Mouse (Mus musculus): ENCODE data around the gene Rhob. TPM values are rescaled to one million over a fixed set of nuclear protein-coding genes. Genes with fewer than 3 reads are reported as not detected.
"Not testable (repeated sequence)": the region's sequence is repeated elsewhere in the genome, so short reads cannot be mapped to it uniquely, and the experiment has no call there.

The Rhob gene
- polyA plus RNA-seq, 1 experiment from 2014 or later: 7.5 TPM

DNA sequence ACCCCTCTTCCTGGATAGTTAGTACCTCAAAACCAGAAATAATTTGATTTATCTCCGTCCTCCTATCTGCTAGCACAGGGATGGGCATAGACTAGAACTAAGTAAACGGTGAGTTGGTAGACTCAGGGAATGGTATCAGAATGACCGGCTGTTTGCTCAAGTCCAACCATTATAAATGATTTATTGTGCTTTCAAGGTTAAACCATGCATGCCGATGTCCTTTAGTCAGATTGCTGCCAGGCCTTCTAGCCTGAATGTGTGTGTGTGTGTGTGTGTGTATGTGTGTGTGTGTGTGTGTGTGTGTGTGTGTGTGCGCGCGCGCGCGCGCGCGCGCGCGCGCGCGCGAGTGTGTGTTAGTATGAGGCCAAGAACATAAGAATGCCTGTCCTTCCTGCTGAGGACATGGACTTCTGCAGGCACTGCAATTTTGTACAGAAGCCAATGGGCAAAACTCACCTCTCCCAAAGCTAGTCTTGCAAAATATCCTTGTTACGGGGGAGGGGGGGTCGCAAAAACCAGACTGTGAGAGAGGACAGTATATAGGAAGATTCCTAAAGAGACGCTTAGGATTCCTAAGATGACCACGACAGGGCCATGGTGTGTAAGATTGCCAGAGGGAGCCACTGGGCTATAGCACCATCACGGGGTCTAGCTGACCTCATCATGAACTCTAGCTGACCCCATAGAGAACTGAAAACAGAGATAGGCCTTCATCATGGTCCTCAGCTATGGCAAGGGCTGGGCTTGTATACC lies 29.9 kb downstream of the Rhob start:
- no peak overlapping the region for H3K9ac ChIP-seq
- no peaks in the 10 kb centered on the region for H3K9me3 ChIP-seq (replicated peaks)
- WGBS (ENCODE audit: insufficient replicate concordance): 86% methylated on average over 24 of the region's 25 CpGs
- H3K4me3 ChIP-seq (replicated peaks): no peak overlapping the region
- no peaks in the 10 kb centered on the region for H3K27me3 ChIP-seq
- no peaks in the 10 kb centered on the region for H3K4me1 ChIP-seq (replicated peaks)
- H3K36me3 ChIP-seq (replicated peaks): no peaks in the 10 kb centered on the region
- ATAC-seq (ENCODE audit: insufficient read depth): no peak
- no peak overlapping the region for H3K27ac ChIP-seq (replicated peaks)
- H3K4me2 ChIP-seq: no peak overlapping the region

DNA sequence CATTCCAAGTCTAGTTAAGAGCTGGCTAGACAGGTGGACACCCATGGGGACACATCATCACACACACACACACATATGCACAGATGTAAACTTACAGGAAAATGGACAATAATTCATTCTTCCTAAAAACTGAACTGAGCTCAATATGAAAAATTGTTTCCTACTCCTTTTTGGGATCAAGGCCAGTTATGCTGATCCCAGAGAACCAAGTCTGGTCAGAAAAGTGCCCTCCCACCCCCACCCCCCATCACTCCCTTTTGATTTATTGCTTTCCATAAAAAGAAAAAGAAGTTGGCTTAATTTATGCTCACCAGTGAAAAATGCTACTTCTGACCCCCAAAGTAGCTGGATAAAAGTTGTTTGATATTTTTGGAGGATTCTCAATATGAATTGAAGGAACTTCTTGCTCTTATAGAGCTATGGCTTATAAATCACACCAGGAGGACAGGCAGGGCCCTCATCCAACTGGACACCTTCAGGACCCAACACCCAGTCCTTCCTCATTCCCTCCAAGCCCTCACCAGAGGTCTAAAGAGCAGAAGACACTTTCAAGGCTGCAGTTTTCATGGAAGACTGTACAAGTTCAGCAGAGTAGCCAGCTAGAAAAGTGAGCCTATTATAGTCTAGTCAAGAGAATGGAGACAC lies 31.5 kb downstream of the Rhob start:
- ATAC-seq (ENCODE audit: insufficient read depth): no peak
- H3K9ac ChIP-seq: no peak overlapping the region
- H3K4me3 ChIP-seq (replicated peaks): no peak overlapping the region
- H3K27ac ChIP-seq (replicated peaks): no peak overlapping the region
- H3K4me2 ChIP-seq: no peak overlapping the region
- H3K36me3 ChIP-seq (replicated peaks): no peaks in the 10 kb centered on the region
- no peaks in the 10 kb centered on the region for H3K4me1 ChIP-seq (replicated peaks)
- H3K27me3 ChIP-seq: no peaks in the 10 kb centered on the region
- H3K9me3 ChIP-seq (replicated peaks): no peaks in the 10 kb centered on the region

DNA sequence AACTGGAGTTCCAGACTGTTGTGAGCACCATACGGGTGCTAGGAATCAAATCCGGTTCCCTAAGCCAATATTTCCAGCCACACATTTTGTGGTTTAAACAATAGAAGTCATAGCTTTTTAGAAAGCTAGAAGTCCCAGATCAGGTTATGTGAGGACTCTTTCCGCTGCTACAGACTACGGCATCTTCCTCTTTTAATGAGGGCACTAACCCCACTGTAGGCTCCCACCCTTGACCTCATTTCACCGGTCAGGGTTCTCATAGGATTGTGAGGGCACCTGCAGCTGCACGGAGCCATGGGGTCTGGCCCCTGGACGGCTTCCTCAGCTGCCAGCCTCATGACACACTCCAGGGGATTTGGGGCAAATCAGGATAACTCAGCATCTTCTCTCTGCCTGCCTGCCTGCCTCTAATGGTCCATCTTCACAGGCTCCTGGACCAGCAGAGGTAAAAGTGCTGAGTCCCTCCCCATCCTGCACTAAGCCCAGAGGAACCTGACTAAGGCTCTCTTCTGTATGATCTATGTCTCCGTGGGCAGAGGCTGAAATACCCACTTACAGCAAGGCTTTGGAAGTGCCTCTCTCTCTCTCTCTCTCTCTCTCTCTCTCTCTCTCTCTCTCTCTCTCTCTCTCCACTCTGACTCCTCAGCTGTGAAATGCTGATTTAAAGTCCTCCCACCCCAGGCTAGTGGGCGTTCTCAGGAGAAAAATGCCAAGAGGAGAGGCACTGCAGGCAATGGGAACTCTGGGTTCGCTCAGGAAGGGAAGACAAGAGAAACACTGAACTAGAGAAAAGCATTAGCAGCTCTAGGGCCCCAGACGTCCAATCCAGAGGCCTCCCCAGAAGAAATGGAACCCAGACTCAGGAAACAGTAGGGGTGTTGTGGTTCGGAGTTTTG lies 32.5 kb downstream of the Rhob start:
- Histone ChIP-seq H3K4me3 (replicated peaks) (no peak overlapping the region), H3K4me2 (no peak overlapping the region), H3K27me3 (no peaks in the 10 kb centered on the region), H3K4me1 (replicated peaks) (no peaks in the 10 kb centered on the region), H3K9me3 (replicated peaks) (no peaks in the 10 kb centered on the region), H3K36me3 (replicated peaks) (no peaks in the 10 kb centered on the region), H3K9ac (no peak overlapping the region), H3K27ac (replicated peaks) (no peak overlapping the region)
- ATAC-seq (ENCODE audit: insufficient read depth): no peak
- 38% methylated on average over 12 of the region's 12 CpGs for WGBS (ENCODE audit: insufficient replicate concordance)

DNA sequence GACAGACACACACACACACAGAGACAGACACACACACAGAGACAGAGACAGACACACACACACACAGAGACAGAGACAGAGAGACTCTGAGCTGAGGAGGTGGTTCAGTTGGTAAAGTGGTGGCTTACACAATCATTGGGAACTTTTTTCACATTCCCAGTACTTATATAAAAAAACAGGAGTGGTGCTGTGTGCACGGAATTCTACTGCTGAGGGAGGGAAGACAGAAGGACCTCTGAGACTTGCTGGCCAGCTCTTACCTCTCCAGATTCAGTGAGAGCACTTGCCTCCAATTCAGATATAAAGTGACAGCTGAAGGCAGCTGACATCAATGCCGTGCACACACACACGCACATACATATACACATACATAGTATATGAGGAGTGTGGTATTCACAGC lies 34.1 kb downstream of the Rhob start:
- 68% methylated on average over 3 of the region's 3 CpGs for WGBS (ENCODE audit: insufficient replicate concordance)

DNA sequence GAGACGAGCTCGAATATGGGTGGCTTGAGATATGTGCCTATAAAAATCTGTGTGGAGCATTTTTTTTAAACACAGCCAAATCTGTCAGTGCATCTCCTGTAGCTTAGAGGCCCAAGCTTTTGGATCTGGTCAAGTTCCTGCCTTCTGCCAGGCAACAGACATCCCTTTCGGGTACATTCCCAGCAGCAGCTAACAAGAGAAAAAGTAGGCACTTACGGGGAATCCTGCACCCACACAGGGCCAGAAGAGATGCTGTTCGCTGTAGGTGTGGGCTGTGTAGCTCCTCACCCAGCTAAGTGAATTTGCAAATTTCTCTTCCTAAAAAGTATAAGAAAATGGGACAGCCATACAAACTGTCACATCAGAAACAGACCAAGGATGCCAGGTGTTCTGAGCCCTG lies 34.8 kb downstream of the Rhob start:
- H3K4me1 ChIP-seq (replicated peaks): no peaks in the 10 kb centered on the region
- 52% methylated on average over 5 of the region's 5 CpGs for WGBS (ENCODE audit: insufficient replicate concordance)
- no peaks in the 10 kb centered on the region for H3K9me3 ChIP-seq (replicated peaks)
- H3K27me3 ChIP-seq: no peaks in the 10 kb centered on the region
- H3K4me3 ChIP-seq (replicated peaks): no peak overlapping the region
- no peaks in the 10 kb centered on the region for H3K36me3 ChIP-seq (replicated peaks)
- ATAC-seq (ENCODE audit: insufficient read depth): no peak
- H3K27ac ChIP-seq (replicated peaks): no peak overlapping the region
- H3K9ac ChIP-seq: no peak overlapping the region
- H3K4me2 ChIP-seq: no peak overlapping the region

More for the DNA sequence above, 34.1 kb downstream of the Rhob start:
- no peaks in the 10 kb centered on the region for H3K27me3 ChIP-seq
- H3K36me3 ChIP-seq (replicated peaks): no peaks in the 10 kb centered on the region
- H3K9me3 ChIP-seq (replicated peaks): no peaks in the 10 kb centered on the region
- no peak overlapping the region for H3K9ac ChIP-seq
- no peak overlapping the region for H3K4me3 ChIP-seq (replicated peaks)
- H3K4me2 ChIP-seq: no peak overlapping the region
- H3K4me1 ChIP-seq (replicated peaks): no peaks in the 10 kb centered on the region
- no peak overlapping the region for H3K27ac ChIP-seq (replicated peaks)
- no peak for ATAC-seq (ENCODE audit: insufficient read depth)

DNA sequence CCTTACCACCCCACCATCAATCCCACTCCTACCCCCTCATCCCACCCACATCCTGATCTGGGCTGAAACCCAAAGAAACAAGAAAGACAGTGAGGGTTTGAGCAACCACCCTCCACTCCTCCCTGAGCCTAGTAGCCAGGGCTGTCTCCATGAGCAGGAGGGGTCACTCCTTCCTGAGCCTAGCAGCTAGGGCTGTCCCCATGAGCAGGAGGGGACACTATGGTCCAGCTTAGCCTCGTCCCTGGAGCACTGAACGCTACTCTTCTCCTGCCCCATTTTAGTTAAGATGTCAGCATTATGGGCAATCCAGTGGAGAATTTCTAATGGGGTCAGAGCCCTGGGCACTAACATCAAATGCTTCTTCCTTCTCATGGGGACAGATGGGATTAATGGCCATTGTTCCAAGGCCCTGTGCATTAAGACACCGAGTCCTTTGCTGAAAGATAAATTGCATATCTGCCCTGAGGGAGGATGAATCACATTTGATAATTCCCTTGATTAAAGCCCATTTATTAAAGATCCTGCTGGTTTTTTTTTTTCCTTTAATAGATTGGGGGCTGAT lies 36.1 kb downstream of the Rhob start:
- Histone ChIP-seq H3K27ac (replicated peaks) (no peak overlapping the region), H3K4me3 (replicated peaks) (no peak overlapping the region), H3K4me1 (replicated peaks) (no peaks in the 10 kb centered on the region), H3K36me3 (replicated peaks) (no peaks in the 10 kb centered on the region), H3K4me2 (no peak overlapping the region), H3K9ac (no peak overlapping the region), H3K9me3 (replicated peaks) (no peaks in the 10 kb centered on the region), H3K27me3 (no peaks in the 10 kb centered on the region)
- 58% methylated on average over 3 of the region's 3 CpGs for WGBS (ENCODE audit: insufficient replicate concordance)
- no peak for ATAC-seq (ENCODE audit: insufficient read depth)

DNA sequence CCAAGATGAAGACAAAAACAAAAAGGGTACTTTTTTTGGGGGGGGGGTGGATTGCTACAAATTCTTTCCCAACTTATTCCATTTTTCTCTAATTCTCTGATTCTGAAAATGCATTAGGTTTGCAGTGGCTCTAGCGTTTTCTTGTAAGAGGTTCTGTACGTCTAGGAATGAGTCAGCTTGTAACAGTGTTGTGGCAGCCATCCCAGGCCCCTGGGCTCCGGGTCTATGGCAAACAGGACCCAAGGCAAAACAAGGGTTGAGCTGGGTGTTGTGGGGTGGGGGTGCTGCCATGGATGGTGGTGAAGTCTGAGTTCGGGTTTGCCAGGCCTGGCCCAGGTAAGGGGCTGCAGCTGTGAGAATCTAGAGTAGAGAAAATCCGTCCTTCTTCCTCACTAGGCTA lies 37.3 kb downstream of the Rhob start:
- no peak overlapping the region for H3K4me3 ChIP-seq (replicated peaks)
- no peak overlapping the region for H3K4me2 ChIP-seq
- ATAC-seq (ENCODE audit: insufficient read depth): no peak
- no peak overlapping the region for H3K27ac ChIP-seq (replicated peaks)
- no peaks in the 10 kb centered on the region for H3K4me1 ChIP-seq (replicated peaks)
- no peaks in the 10 kb centered on the region for H3K27me3 ChIP-seq
- H3K9ac ChIP-seq: no peak overlapping the region
- H3K9me3 ChIP-seq (replicated peaks): no peaks in the 10 kb centered on the region
- 53% methylated on average over 5 of the region's 5 CpGs for WGBS (ENCODE audit: insufficient replicate concordance)
- H3K36me3 ChIP-seq (replicated peaks): no peaks in the 10 kb centered on the region

DNA sequence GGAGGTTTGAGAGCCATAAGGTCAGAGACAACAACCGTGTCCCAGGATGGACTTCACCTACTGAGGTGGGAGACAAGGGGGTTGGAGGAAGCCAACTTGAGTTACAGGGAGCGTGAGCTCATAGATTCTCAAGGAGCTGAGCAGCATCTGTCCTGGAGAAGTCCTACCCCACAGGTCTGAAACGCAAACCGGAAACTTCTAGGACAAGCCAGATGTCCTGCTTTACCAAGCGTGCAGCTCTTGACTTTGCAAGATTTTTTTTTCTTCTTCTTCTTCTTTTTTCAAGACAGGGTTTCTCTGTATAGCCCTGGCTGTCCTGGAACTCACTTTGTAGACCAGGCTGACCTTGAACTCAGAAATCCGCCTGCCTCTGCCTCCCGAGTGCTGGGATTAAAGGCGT lies 38.2 kb downstream of the Rhob start:
- H3K4me3 ChIP-seq (replicated peaks); ATAC-seq (ENCODE audit: insufficient read depth); H3K27me3 ChIP-seq; H3K27ac ChIP-seq (replicated peaks); H3K9me3 ChIP-seq (replicated peaks); H3K4me2 ChIP-seq; H3K4me1 ChIP-seq (replicated peaks); H3K36me3 ChIP-seq (replicated peaks); H3K9ac ChIP-seq: not testable (repeated sequence)
- WGBS (ENCODE audit: insufficient replicate concordance): 65% methylated on average over 8 of the region's 8 CpGs

DNA sequence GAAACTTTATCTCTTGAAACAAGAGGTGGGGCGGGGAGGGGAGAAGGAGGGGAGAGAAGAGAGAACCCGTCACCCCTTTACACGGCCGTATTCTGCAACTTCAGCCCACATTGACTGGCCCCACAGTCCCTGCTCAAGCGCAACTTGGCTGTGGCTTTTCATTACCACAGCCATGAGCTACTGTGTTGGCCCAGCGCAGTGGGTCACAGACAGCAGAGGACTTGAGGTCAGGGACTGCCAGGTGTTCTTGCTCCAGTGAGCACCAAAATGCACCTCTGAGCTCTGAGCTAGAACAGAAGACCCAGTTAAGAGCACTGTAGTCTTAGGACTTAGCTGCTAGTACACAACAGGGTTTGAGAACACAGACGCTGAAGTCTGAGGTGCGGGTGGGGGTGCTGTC lies 41.4 kb downstream of the Rhob start:
- no peaks in the 10 kb centered on the region for H3K27me3 ChIP-seq
- WGBS (ENCODE audit: insufficient replicate concordance): 55% methylated on average over 8 of the region's 8 CpGs
- no peaks in the 10 kb centered on the region for H3K4me1 ChIP-seq (replicated peaks)
- H3K4me2 ChIP-seq: no peak overlapping the region
- H3K9ac ChIP-seq: no peak overlapping the region
- H3K36me3 ChIP-seq (replicated peaks): no peaks in the 10 kb centered on the region
- no peak for ATAC-seq (ENCODE audit: insufficient read depth)
- no peak overlapping the region for H3K4me3 ChIP-seq (replicated peaks)
- H3K27ac ChIP-seq (replicated peaks): no peak overlapping the region
- no peaks in the 10 kb centered on the region for H3K9me3 ChIP-seq (replicated peaks)

DNA sequence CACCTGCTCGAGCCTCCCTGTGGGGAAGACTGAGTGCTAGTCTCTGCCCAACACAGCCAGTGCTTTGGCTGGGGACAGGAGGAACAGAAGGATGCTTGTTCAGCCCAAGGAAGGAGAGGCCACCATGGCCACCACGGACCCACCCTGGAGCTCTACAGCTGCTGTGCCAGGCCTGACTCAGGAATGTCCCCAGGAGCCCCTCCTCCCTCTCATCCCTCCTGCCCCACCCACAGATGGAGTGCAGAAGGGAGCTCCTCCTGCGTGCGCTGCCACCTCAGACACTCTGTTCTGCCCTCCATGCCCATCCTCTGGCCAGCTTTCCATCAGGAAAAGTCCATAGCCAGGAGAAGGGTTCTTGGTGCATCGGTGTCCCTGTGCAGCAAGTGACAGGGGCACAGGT lies 42.8 kb downstream of the Rhob start:
- H3K9ac ChIP-seq: no peak overlapping the region
- H3K27me3 ChIP-seq: no peaks in the 10 kb centered on the region
- no peak for ATAC-seq (ENCODE audit: insufficient read depth)
- 0 out of 2 replicates have a peak, but pooled peaks cover under 1% of the 10 kb centered on the region for H3K4me1 ChIP-seq (replicated peaks)
- no peaks in the 10 kb centered on the region for H3K9me3 ChIP-seq (replicated peaks)
- no peak overlapping the region for H3K4me2 ChIP-seq
- no peaks in the 10 kb centered on the region for H3K36me3 ChIP-seq (replicated peaks)
- H3K4me3 ChIP-seq (replicated peaks): no peak overlapping the region
- 57% methylated on average over 5 of the region's 5 CpGs for WGBS (ENCODE audit: insufficient replicate concordance)
- no peak overlapping the region for H3K27ac ChIP-seq (replicated peaks)

DNA sequence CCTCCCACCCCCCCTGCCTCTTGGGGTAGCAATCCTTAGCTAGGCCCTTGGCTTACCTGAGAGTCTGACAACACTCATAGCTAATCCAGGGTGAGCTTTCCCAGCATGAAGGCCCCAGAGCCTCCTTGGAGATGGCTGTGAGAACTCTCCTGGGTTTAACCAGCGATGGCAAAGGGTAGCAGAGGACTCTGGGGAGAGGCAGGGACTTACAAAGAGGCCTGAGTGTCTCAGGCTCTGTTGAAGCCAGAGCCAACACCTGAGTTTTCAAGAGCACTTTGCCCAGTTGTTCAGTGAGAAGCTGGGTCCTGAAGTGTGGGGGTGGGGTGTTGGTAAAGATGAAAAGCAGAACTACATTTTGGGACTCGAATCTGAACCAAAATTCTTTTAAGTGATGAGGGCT lies 44.8 kb downstream of the Rhob start:
- Histone ChIP-seq H3K27me3 (no peaks in the 10 kb centered on the region), H3K4me1 (replicated peaks) (peaks cover 3% of the 10 kb centered on the region; the same call in 1 of the 2 replicates), H3K9me3 (replicated peaks) (no peaks in the 10 kb centered on the region), H3K4me2 (no peak overlapping the region), H3K4me3 (replicated peaks) (no peak overlapping the region), H3K9ac (no peak overlapping the region), H3K27ac (replicated peaks) (no peak overlapping the region), H3K36me3 (replicated peaks) (no peaks in the 10 kb centered on the region)
- 20% methylated on average over 2 of the region's 2 CpGs for WGBS (ENCODE audit: insufficient replicate concordance)
- no peak for ATAC-seq (ENCODE audit: insufficient read depth)
